Mouse (Mus musculus): Measurements from ENCODE around the gene Hist1h2bj. TPM values are rescaled to one million over a fixed set of nuclear protein-coding genes. Genes with fewer than 3 reads are reported as not detected.
"Not testable (repeated sequence)": the region's sequence is repeated elsewhere in the genome, so short reads cannot be mapped to it uniquely, and the experiment has no call there.

Hist1h2bj gene
- polyA plus RNA-seq, 1 experiment from 2014 or later = 1.8 TPM

- ATAC-seq (ENCODE audit: low FRiP score) (peak; percentile 71), DNase-seq (ENCODE audit: low spot score) (peak; percentile 98)
- 2% methylated on average over 35 of the region's 35 CpGs for WGBS
- no peaks in the 10 kb centered on the region for H3K9me3 ChIP-seq (ENCODE audit: control insufficient read depth, low read length)
- no peaks in the 10 kb centered on the region for H3K4me1 ChIP-seq (replicated peaks; ENCODE audit: control insufficient read depth, insufficient read depth, low read length)
- H3K27me3 ChIP-seq (ENCODE audit: control insufficient read depth, insufficient read depth, low read length) = peaks cover 27% of the 10 kb centered on the region
- H3K9ac ChIP-seq = peak overlapping the region; percentile 37
- H3K4me2 ChIP-seq (replicated peaks) = peak overlapping the region; percentile 51
- H3K36me3 ChIP-seq (replicated peaks; ENCODE audit: control insufficient read depth, insufficient read depth) = no peaks in the 10 kb centered on the region
- 0 out of 2 replicates have a peak overlapping the region, but pooled peaks have one; percentile 26 for H3K27ac ChIP-seq
- H3K4me3 ChIP-seq (replicated peaks; ENCODE audit: low read length) = peak overlapping the region; percentile 35
Observed at GRCm38 (mm10) chr13:22026058-22027031, 16.7 kb upstream of the Hist1h2bj start.

- ATAC-seq (ENCODE audit: low FRiP score) (peak; percentile 82), DNase-seq (ENCODE audit: low spot score) (peak; percentile 97)
- Histone ChIP-seq H3K4me1 (replicated peaks; ENCODE audit: control insufficient read depth, insufficient read depth, low read length) (no peaks in the 10 kb centered on the region), H3K9me3 (ENCODE audit: control insufficient read depth, low read length) (no peaks in the 10 kb centered on the region), H3K27me3 (ENCODE audit: control insufficient read depth, insufficient read depth, low read length) (0 out of 2 replicates have a peak, but pooled peaks cover 4% of the 10 kb centered on the region), H3K27ac (0 out of 2 replicates have a peak overlapping the region, but pooled peaks have one; percentile 59), H3K36me3 (replicated peaks; ENCODE audit: control insufficient read depth, insufficient read depth) (no peaks in the 10 kb centered on the region), H3K4me2 (replicated peaks) (peak overlapping the region; percentile 80), H3K9ac (peak overlapping the region; percentile 68), H3K4me3 (replicated peaks; ENCODE audit: low read length) (peak overlapping the region; percentile 51)
- under 1% methylated on average over 40 of the region's 40 CpGs for WGBS
Observed at GRCm38 (mm10) chr13:22028673-22029460, 14.1 kb upstream of the Hist1h2bj start.

GRCm38 (mm10) chr13:22029928-22030327, 13.1 kb upstream of the Hist1h2bj start:
- no peaks in the 10 kb centered on the region for H3K9me3 ChIP-seq (ENCODE audit: control insufficient read depth, low read length)
- no peaks in the 10 kb centered on the region for H3K36me3 ChIP-seq (replicated peaks; ENCODE audit: control insufficient read depth, insufficient read depth)
- no peak overlapping the region for H3K4me2 ChIP-seq (replicated peaks)
- 32% methylated on average over 8 of the region's 8 CpGs for WGBS
- no peaks in the 10 kb centered on the region for H3K27me3 ChIP-seq (ENCODE audit: control insufficient read depth, insufficient read depth, low read length)
- no peak overlapping the region for H3K9ac ChIP-seq
- H3K4me1 ChIP-seq (replicated peaks; ENCODE audit: control insufficient read depth, insufficient read depth, low read length) = peaks cover 5% of the 10 kb centered on the region; the same call in 1 of the 2 replicates
- no peak overlapping the region for H3K27ac ChIP-seq
- H3K4me3 ChIP-seq (replicated peaks; ENCODE audit: low read length) = no peak overlapping the region
- no peak for ATAC-seq (ENCODE audit: low FRiP score)
- DNase-seq (ENCODE audit: low spot score) = peak; percentile 53

- WGBS = 18% methylated on average over 4 of the region's 4 CpGs
- no peak overlapping the region for H3K4me3 ChIP-seq (replicated peaks; ENCODE audit: low read length)
- H3K9ac ChIP-seq = no peak overlapping the region
- no peaks in the 10 kb centered on the region for H3K9me3 ChIP-seq (ENCODE audit: control insufficient read depth, low read length)
- H3K27me3 ChIP-seq (ENCODE audit: control insufficient read depth, insufficient read depth, low read length) = no peaks in the 10 kb centered on the region
- no peak for ATAC-seq (ENCODE audit: low FRiP score)
- peaks cover 5% of the 10 kb centered on the region; the same call in 1 of the 2 replicates for H3K4me1 ChIP-seq (replicated peaks; ENCODE audit: control insufficient read depth, insufficient read depth, low read length)
- DNase-seq (ENCODE audit: low spot score) = peak; percentile 75
- no peaks in the 10 kb centered on the region for H3K36me3 ChIP-seq (replicated peaks; ENCODE audit: control insufficient read depth, insufficient read depth)
- H3K27ac ChIP-seq = no peak overlapping the region
- no peak overlapping the region for H3K4me2 ChIP-seq (replicated peaks)
Observed at GRCm38 (mm10) chr13:22030493-22030892, 12.5 kb upstream of the Hist1h2bj start.

- H3K27me3 ChIP-seq (ENCODE audit: control insufficient read depth, insufficient read depth, low read length) = no peaks in the 10 kb centered on the region
- peak overlapping the region; percentile 37; the same call in 1 of the 2 replicates for H3K9ac ChIP-seq
- H3K36me3 ChIP-seq (replicated peaks; ENCODE audit: control insufficient read depth, insufficient read depth) = no peaks in the 10 kb centered on the region
- ATAC-seq (ENCODE audit: low FRiP score) (no peak), DNase-seq (ENCODE audit: low spot score) (no peak)
- H3K27ac ChIP-seq = no peak overlapping the region
- H3K4me3 ChIP-seq (replicated peaks; ENCODE audit: low read length) = 0 out of 2 replicates have a peak overlapping the region, but pooled peaks have one; percentile 30
- H3K4me2 ChIP-seq (replicated peaks) = peak overlapping the region; percentile 76
- H3K4me1 ChIP-seq (replicated peaks; ENCODE audit: control insufficient read depth, insufficient read depth, low read length) = peaks cover 14% of the 10 kb centered on the region
- no peaks in the 10 kb centered on the region for H3K9me3 ChIP-seq (ENCODE audit: control insufficient read depth, low read length)
- WGBS = 59% methylated on average over 5 of the region's 5 CpGs
Observed at GRCm38 (mm10) chr13:22033741-22034442, 9.1 kb upstream of the Hist1h2bj start.

GRCm38 (mm10) chr13:22034443-22035266, 8.4 kb upstream of the Hist1h2bj start:
- H3K4me2 ChIP-seq (replicated peaks) = peak overlapping the region; percentile 76
- under 1% methylated on average over 8 of the region's 14 CpGs for WGBS
- no peak overlapping the region for H3K27ac ChIP-seq
- DNase-seq (ENCODE audit: low spot score) (no peak), ATAC-seq (ENCODE audit: low FRiP score) (no peak)
- H3K4me3 ChIP-seq (replicated peaks; ENCODE audit: low read length) = peak overlapping the region; percentile 30
- no peaks in the 10 kb centered on the region for H3K36me3 ChIP-seq (replicated peaks; ENCODE audit: control insufficient read depth, insufficient read depth)
- H3K9me3 ChIP-seq (ENCODE audit: control insufficient read depth, low read length) = no peaks in the 10 kb centered on the region
- peak overlapping the region; percentile 37 for H3K9ac ChIP-seq
- peaks cover 14% of the 10 kb centered on the region for H3K4me1 ChIP-seq (replicated peaks; ENCODE audit: control insufficient read depth, insufficient read depth, low read length)
- no peaks in the 10 kb centered on the region for H3K27me3 ChIP-seq (ENCODE audit: control insufficient read depth, insufficient read depth, low read length)

- H3K4me3 ChIP-seq (replicated peaks; ENCODE audit: low read length) = peak within 1 kb of the TSS; percentile 30
- DNase-seq (ENCODE audit: low spot score) (peak; percentile 95), ATAC-seq (ENCODE audit: low FRiP score) (peak; percentile 98)
- H3K4me1 ChIP-seq (replicated peaks; ENCODE audit: control insufficient read depth, insufficient read depth, low read length) = peaks cover 21% of the 10 kb centered on the region
- not testable (repeated sequence) for H3K27me3 ChIP-seq (ENCODE audit: control insufficient read depth, insufficient read depth, low read length); H3K36me3 ChIP-seq (replicated peaks; ENCODE audit: control insufficient read depth, insufficient read depth); H3K9me3 ChIP-seq (ENCODE audit: control insufficient read depth, low read length)
- H3K9ac ChIP-seq = peak within 1 kb of the TSS; percentile 57
- peak within 1 kb of the TSS; percentile 32; the same call in 1 of the 2 replicates for H3K27ac ChIP-seq
- WGBS = under 1% methylated on average over 22 of the region's 69 CpGs
- H3K4me2 ChIP-seq (replicated peaks) = peak within 1 kb of the TSS; percentile 76
Observed at GRCm38 (mm10) chr13:22035267-22036148, 7.5 kb upstream of the Hist1h2bj start, which contains the start of the genes Hist1h2ah and Hist1h2bk. TSS of gene Hist1h2ah (minus strand) at chr13:22035568. TSS of gene Hist1h2bk (plus strand) at chr13:22035870.

All from hindbrain, embryonic 14.5 days (tissue).